Mouse (Mus musculus): Measurements from ENCODE around the gene Fbxo27.
A peak's percentile ranks its signal among the peaks of the same experiment; 100 is the strongest.

Fbxo27 gene

GRCm38 (mm10) chr7:28702601-28703143 lies 10.0 kb downstream of the Fbxo27 start:
- no peak for DNase-seq (ENCODE audit: low spot score in 2 of 2)

- DNase-seq (ENCODE audit: low spot score in 2 of 2), result no peak
Measured at GRCm38 (mm10) chr7:28709454-28709853, 16.8 kb downstream of the Fbxo27 start.

- DNase-seq (ENCODE audit: low spot score in 2 of 2), result no peak
Measured at GRCm38 (mm10) chr7:28710962-28711361, 18.3 kb downstream of the Fbxo27 start.

- DNase-seq (ENCODE audit: low spot score in 2 of 2), result peak; percentile 47 to 64
Measured at GRCm38 (mm10) chr7:28714667-28715066, 22.0 kb downstream of the Fbxo27 start.

- DNase-seq (ENCODE audit: low spot score in 2 of 2), result no peak
Measured at GRCm38 (mm10) chr7:28715598-28715997, 22.9 kb downstream of the Fbxo27 start.

GRCm38 (mm10) chr7:28716590-28717281 lies 24.1 kb downstream of the Fbxo27 start, which contains the start of gene Fbxo17:
Gene Fbxo17, plus strand, starts transcription at chr7:28716804.
- DNase-seq (ENCODE audit: low spot score in 2 of 2), result no peak

GRCm38 (mm10) chr7:28717726-28718125 lies 25.1 kb downstream of the Fbxo27 start:
- DNase-seq (ENCODE audit: low spot score in 2 of 2), result no peak

GRCm38 (mm10) chr7:28719159-28719558 lies 26.5 kb downstream of the Fbxo27 start:
- no peak for DNase-seq (ENCODE audit: low spot score in 2 of 2)

GRCm38 (mm10) chr7:28719650-28720049 lies 27.0 kb downstream of the Fbxo27 start:
- no peak for DNase-seq (ENCODE audit: low spot score in 2 of 2)

- DNase-seq (ENCODE audit: low spot score in 2 of 2), result no peak
Measured at GRCm38 (mm10) chr7:28720753-28721537, 28.3 kb downstream of the Fbxo27 start.

GRCm38 (mm10) chr7:28722079-28722478 lies 29.4 kb downstream of the Fbxo27 start:
- DNase-seq (ENCODE audit: low spot score in 2 of 2), result no peak

GRCm38 (mm10) chr7:28724613-28725012 lies 32.0 kb downstream of the Fbxo27 start:
- DNase-seq (ENCODE audit: low spot score in 2 of 2), result no peak

GRCm38 (mm10) chr7:28726600-28726999 lies 34.0 kb downstream of the Fbxo27 start:
- peak; percentile 83 to 84 for DNase-seq (ENCODE audit: low spot score in 2 of 2)

GRCm38 (mm10) chr7:28727649-28728340 lies 35.1 kb downstream of the Fbxo27 start:
- DNase-seq (ENCODE audit: low spot score in 2 of 2), result peak; percentile 30 to 55

GRCm38 (mm10) chr7:28732341-28733142 lies 39.9 kb downstream of the Fbxo27 start:
- DNase-seq (ENCODE audit: low spot score in 2 of 2), result peak; percentile 31 to 34

GRCm38 (mm10) chr7:28733211-28733610 lies 40.6 kb downstream of the Fbxo27 start:
- DNase-seq (ENCODE audit: low spot score in 2 of 2), result no peak

GRCm38 (mm10) chr7:28735701-28736100 lies 43.1 kb downstream of the Fbxo27 start:
- DNase-seq (ENCODE audit: low spot score in 2 of 2), result no peak

- no peak for DNase-seq (ENCODE audit: low spot score in 2 of 2)
Measured at GRCm38 (mm10) chr7:28739829-28740228, 47.2 kb downstream of the Fbxo27 start.

- no peak for DNase-seq (ENCODE audit: low spot score in 2 of 2)
Measured at GRCm38 (mm10) chr7:28740949-28741348, 48.3 kb downstream of the Fbxo27 start.

GRCm38 (mm10) chr7:28741368-28741708 lies 48.7 kb downstream of the Fbxo27 start:
- no peak for DNase-seq (ENCODE audit: low spot score in 2 of 2)

GRCm38 (mm10) chr7:28741709-28742438 lies 49.2 kb downstream of the Fbxo27 start, which contains the start of the genes Mrps12 and Sars2:
Gene Mrps12, minus strand, starts transcription at chr7:28741820.
Gene Sars2, plus strand, starts transcription at chr7:28741992.
- peak; percentile 97 to 99 for DNase-seq (ENCODE audit: low spot score in 2 of 2)

Data from frontal cortex, postnatal 36 days (tissue).